Mouse (Mus musculus) G1E (cell line): Measurements from ENCODE around the gene Phlpp1.

Experiments used
- CTCF ChIP-seq: IDR thresholded peaks from 2 replicates; pipeline ENCODE4 v1.5.1; 2012; ENCODE audit warnings: low read depth, low read length, inconsistent platforms, mixed read lengths
- POLR2AphosphoS5 ChIP-seq: IDR thresholded peaks from 2 replicates; pipeline ENCODE4 v1.6.1; 2012; ENCODE audit warnings: low read depth, low read length, inconsistent platforms; ENCODE audit not compliant: insufficient replicate concordance

DNA sequence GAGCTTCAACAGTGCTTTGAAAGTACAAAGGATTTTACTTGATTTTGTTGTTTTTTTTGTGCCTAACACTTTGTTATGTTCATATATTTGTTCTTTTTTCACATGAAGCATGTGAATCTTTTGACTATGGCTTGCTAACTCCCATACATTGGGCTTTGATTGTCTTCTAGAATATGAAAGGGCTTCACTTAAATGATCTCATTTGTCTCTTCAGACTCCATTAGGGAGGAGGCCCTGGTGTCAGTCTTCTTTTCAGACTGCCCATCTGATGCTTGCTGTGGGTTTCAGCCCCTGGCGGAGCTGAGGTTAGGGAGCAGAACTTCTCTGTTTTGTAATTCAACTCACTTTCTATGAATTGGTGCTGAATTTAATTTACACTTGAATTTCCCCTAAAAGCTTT, 5.2 kb downstream of the Phlpp1 start:
- TF ChIP-seq POLR2AphosphoS5 = no peak
- no peak for TF ChIP-seq CTCF
